Mouse (Mus musculus) G1E (cell line): ENCODE data around the gene Comtd1. TPM values are rescaled to one million over a fixed set of nuclear protein-coding genes. Genes with fewer than 3 reads are reported as not detected.
A peak's percentile ranks its signal among the peaks of the same experiment; 100 is the strongest.

ENCODE experiments used
- ATAC-seq: 2 replicates; pipeline ENCODE4 v1.8.0; 2016; ENCODE audit warnings: mild to moderate bottlenecking; ENCODE audit not compliant: insufficient number of reproducible peaks, poor library complexity, low FRiP score, severe bottlenecking; ENCODE audit errors: extremely low read depth
- DNase-seq: peaks from one replicate; pipeline ENCODE4 v3.0.0; 2012; ENCODE audit warnings: low spot score
- H3K27me3 ChIP-seq: 2 replicates; pipeline ENCODE4 v1.6.1; 2012; ENCODE audit warnings: mild to moderate bottlenecking, low read length, inconsistent platforms; ENCODE audit not compliant: insufficient read depth
- H3K36me3 ChIP-seq: replicated peaks from 2 replicates; pipeline ENCODE3; 2012; ENCODE audit warnings: mild to moderate bottlenecking, inconsistent platforms
- H3K4me1 ChIP-seq: 2 replicates; pipeline ENCODE4 v1.6.1; 2012; ENCODE audit warnings: low read depth, low read length, inconsistent platforms, mixed read lengths; ENCODE audit not compliant: insufficient read depth
- H3K4me3 ChIP-seq: 2 replicates; pipeline ENCODE4 v1.5.1; 2012; ENCODE audit warnings: low read depth, mild to moderate bottlenecking, inconsistent platforms, low read length, moderate library complexity, mixed read lengths
- H3K9me3 ChIP-seq: replicated peaks from 2 replicates; pipeline ENCODE4 v1.6.1; 2012; ENCODE audit warnings: inconsistent platforms
- CTCF ChIP-seq: IDR thresholded peaks from 2 replicates; pipeline ENCODE4 v1.5.1; 2012; ENCODE audit warnings: low read depth, low read length, inconsistent platforms, mixed read lengths
- GATA1 ChIP-seq: IDR thresholded peaks from 2 replicates; pipeline ENCODE4 v1.6.1; 2012; ENCODE audit warnings: borderline replicate concordance, low read length, inconsistent platforms, mixed read lengths
- GATA2 ChIP-seq: IDR thresholded peaks from 2 replicates; pipeline ENCODE4 v1.6.1; 2012; ENCODE audit warnings: low read depth, low read length, inconsistent platforms, borderline replicate concordance
- POLR2AphosphoS5 ChIP-seq: IDR thresholded peaks from 2 replicates; pipeline ENCODE4 v1.6.1; 2012; ENCODE audit warnings: low read depth, low read length, inconsistent platforms; ENCODE audit not compliant: insufficient replicate concordance
- TAL1 ChIP-seq: conservative IDR thresholded peaks from 2 replicates; pipeline ENCODE4 v1.6.1; 2012; ENCODE audit warnings: low read depth, low read length, inconsistent platforms, mixed read lengths
- polyA plus RNA-seq: library from polyadenylated mRNA; stranded (reverse); fragments of >175 nt; gene quantifications from 2 replicates; pipeline ENCODE4 v1.2.3, GENCODE M21; 2012
- total RNA-seq, 2 experiments: library from RNA; stranded (forward) in 1 of 2; stranded (reverse) in 1 of 2; fragments of 200-1000 nt in 1 of 2; fragments of >200 nt in 1 of 2; fragmentation: Nextera tagmentation in 1 of 2; gene quantifications; 2 replicates each; pipeline ENCODE4 v1.2.3; 2014 to 2017

The Comtd1 gene
- total and polyA plus RNA-seq, 3 experiments: 20.6 to 49.2 (median 23.3) TPM

DNA sequence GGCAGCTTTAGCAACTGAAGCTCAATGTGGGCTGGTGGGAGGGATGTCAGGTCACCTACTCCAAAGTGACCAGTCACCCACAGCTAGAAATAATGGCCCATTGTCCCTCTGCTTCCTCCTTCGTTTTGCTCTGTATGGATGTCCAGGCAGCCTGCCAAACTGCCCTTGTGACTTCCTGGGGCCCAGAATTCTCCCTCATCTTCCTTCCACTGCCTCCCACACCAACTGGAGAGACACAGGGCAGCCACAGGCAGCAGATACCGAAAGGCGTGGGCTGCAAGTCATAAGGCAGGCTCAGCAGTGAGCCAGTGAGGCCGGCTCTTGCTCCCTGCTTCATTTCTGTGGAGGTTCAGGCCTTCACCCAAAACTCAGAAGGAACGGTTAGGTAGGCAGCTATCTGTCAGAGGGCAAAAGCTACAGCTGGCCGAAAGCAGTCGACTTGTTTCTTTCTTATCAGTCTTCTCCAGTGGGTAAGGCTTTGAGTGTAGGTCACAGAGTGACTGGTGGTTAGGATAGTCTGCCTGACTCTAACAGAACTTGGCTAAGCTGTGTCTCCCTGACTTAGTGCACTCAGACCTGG lies 25.9 kb downstream of the Comtd1 start:
- peak; percentile 62 for DNase-seq
- H3K36me3 ChIP-seq: no peaks in the 10 kb centered on the region
- TF ChIP-seq TAL1: peak; percentile 80
- no peak for TF ChIP-seq GATA2
- H3K4me3 ChIP-seq: peak overlapping the region; percentile 59; the same call in 1 of the 2 replicates
- no peaks in the 10 kb centered on the region for H3K9me3 ChIP-seq
- no peaks in the 10 kb centered on the region for H3K27me3 ChIP-seq
- peak; percentile 85 for ATAC-seq
- peaks cover 46% of the 10 kb centered on the region for H3K4me1 ChIP-seq

DNA sequence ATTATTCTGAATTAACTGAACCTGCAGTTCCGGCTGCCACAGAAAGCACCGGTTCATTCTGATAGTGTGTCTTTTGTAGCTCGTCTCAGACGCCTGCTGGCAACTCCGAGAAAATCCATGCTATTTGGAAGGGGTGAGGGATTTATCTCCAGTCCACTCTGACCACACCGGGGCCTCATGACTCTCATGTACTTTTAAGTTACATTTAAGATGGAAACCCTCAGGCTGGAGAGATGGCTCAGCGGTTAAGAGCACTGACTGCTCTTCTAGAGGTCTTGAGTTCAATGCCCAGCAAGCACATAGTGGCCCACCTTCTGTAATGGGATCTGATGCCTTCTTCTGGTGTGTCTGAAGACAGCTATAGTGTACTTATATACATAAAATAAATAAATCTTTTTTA lies 26.5 kb downstream of the Comtd1 start:
- Histone ChIP-seq H3K9me3 (no peaks in the 10 kb centered on the region), H3K27me3 (no peaks in the 10 kb centered on the region), H3K36me3 (no peaks in the 10 kb centered on the region), H3K4me1 (peaks cover 46% of the 10 kb centered on the region), H3K4me3 (no peak overlapping the region)
- DNase-seq (no peak), ATAC-seq (no peak)
- TF ChIP-seq TAL1 (no peak), GATA1 (no peak), POLR2AphosphoS5 (no peak), CTCF (no peak), GATA2 (no peak)

DNA sequence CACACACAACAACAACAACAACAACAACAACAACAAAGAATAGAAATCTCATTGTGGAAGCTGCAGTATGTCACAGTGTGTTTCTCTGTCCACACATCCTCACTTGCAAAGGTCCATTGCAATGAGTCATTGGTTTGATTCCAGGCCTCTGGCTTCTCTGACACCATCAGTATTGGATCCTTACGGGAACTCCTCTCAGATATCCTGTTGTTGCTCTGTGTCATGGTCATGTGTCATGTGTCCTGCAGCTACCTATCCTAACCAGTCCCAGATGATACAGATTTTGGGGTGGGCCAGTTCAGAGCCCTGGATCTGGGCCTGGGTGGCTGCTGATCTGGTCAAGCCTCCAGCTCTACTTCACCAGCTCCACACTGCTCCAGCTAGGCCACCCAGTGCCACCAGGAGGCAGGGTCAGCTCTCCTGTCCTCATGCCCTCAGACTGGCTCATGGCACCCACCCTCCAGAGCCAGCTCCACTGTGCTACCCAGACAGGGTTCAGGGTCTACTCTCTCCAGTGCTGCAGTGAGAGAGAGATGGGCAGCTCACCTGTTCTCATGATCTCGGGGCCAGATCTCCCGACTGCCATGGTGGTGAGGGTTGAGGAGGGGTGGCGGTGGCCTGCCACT lies 27.8 kb downstream of the Comtd1 start:
- Histone ChIP-seq H3K36me3 (no peaks in the 10 kb centered on the region), H3K27me3 (no peaks in the 10 kb centered on the region), H3K4me3 (no peak overlapping the region), H3K9me3 (no peaks in the 10 kb centered on the region), H3K4me1 (peaks cover 49% of the 10 kb centered on the region)
- ATAC-seq: no peak
- no peak for TF ChIP-seq GATA1
- no peak for TF ChIP-seq TAL1
- no peak for TF ChIP-seq POLR2AphosphoS5
- no peak for DNase-seq

DNA sequence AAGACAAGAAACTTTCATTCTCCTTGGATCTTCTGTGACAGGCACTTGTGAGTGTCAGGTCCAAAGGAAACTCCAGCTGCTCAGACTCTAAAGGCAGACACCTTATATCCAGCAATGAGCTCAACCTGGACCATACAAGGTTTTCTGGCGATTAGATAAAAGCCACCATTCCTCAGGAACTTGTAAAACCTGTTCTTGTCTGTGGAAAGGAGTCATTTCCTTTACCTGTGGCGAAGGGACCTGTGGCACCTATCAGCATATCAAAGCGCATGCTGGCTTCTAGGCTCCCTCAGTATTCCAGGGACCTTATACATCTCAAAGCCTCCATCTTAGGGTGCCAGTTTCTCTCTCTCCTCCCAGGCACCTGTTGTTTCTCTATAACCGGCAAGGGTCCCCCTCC lies 31.3 kb downstream of the Comtd1 start:
- ATAC-seq (no peak), DNase-seq (no peak)
- Histone ChIP-seq H3K4me1 (peaks cover 40% of the 10 kb centered on the region), H3K36me3 (no peaks in the 10 kb centered on the region), H3K27me3 (no peaks in the 10 kb centered on the region), H3K9me3 (no peaks in the 10 kb centered on the region), H3K4me3 (no peak overlapping the region)
- TF ChIP-seq POLR2AphosphoS5: no peak

DNA sequence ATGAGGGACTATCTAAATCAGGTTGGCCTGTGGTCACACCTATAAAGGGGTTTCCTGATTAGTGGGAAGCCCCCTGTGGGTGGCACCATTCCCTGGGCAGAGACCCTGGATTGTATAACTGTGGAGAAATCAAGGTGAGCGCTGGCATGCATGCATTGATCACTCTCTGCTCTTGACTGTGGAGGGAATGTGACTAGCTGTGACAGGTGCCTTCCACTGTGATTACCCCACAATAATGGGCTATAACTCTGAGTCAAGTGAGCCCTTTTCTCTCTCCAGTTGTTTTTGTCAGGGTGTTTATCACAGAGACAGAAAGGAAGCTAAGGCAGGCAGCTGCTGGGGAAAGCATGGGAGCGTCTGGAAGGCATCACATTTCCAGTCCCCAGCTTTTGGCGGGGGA lies 32.5 kb downstream of the Comtd1 start:
- Histone ChIP-seq H3K27me3 (no peaks in the 10 kb centered on the region), H3K4me1 (peaks cover 42% of the 10 kb centered on the region), H3K36me3 (no peaks in the 10 kb centered on the region), H3K9me3 (no peaks in the 10 kb centered on the region), H3K4me3 (no peak overlapping the region)
- DNase-seq: no peak
- no peak for ATAC-seq
- TF ChIP-seq CTCF: no peak
- TF ChIP-seq GATA2: no peak
- TF ChIP-seq GATA1: no peak
- no peak for TF ChIP-seq TAL1
- TF ChIP-seq POLR2AphosphoS5: no peak

DNA sequence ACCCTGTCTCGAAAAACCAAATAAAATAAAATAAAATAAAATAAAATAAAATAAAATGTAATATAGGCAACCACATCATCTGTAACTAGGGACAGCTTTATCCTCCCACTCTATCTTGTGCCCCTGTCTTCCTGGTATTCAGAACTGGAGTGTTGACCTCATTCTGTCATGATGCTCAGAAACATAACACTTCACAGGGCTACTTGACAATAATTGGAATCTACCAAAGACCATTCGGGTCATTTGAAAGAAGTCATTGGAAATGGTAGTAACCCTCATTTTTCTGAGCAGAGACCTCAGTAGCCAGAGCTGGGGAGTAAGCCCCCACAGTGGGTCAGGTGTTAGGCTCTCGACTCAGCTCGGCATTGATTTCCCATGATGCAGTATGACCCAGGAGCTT lies 34.2 kb downstream of the Comtd1 start:
- Histone ChIP-seq H3K4me1 (peaks cover 47% of the 10 kb centered on the region), H3K36me3 (no peaks in the 10 kb centered on the region), H3K9me3 (no peaks in the 10 kb centered on the region), H3K27me3 (no peaks in the 10 kb centered on the region), H3K4me3 (no peak overlapping the region)
- ATAC-seq: no peak
- no peak for TF ChIP-seq GATA1
- TF ChIP-seq CTCF: no peak
- no peak for TF ChIP-seq TAL1
- no peak for TF ChIP-seq GATA2
- TF ChIP-seq POLR2AphosphoS5: no peak
- no peak for DNase-seq

DNA sequence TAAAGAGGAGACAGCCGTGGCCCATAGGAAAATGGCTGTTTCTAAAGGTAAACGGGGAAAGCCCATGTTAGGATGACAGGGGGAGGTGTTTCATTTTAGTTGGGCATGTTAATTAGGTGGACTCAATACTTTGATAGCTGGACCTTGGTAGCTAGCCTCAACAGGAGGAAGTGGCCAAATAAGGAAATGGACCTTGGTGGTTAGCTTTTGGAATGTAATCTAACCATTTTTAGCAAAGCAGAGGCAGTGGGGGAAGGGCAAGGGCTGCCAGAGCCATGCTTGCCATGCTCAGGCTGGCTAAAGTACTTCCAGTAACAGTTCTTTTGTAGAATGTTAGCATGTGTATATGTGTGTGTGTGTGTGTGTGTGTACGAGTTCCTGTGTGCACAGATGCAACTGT lies 34.9 kb downstream of the Comtd1 start:
- H3K4me3 ChIP-seq: peak overlapping the region; percentile 9; the same call in 1 of the 2 replicates
- H3K4me1 ChIP-seq: peaks cover 53% of the 10 kb centered on the region
- no peak for DNase-seq
- H3K27me3 ChIP-seq: no peaks in the 10 kb centered on the region
- ATAC-seq: no peak
- no peaks in the 10 kb centered on the region for H3K36me3 ChIP-seq
- H3K9me3 ChIP-seq: no peaks in the 10 kb centered on the region
- TF ChIP-seq GATA1: no peak
- no peak for TF ChIP-seq POLR2AphosphoS5
- no peak for TF ChIP-seq TAL1
- no peak for TF ChIP-seq GATA2
- no peak for TF ChIP-seq CTCF
